ENCODE assay signal across 11 mouse cellular contexts in genomic region chr15:5187116-5187515, GRCm38 (mm10).
"Had no signal": no experiment of that assay in that cellular context is flagged by ENCODE, and none has a peak within 500 bp of the region (broad histone marks: within the 10 kb centered on the region; RNA-seq: fewer than 3 reads in every experiment).

No protein-coding gene starts in this region.

- ATAC-seq: liver, embryonic 12.5 days; midbrain, embryonic 13.5 days had no signal

- DNase-seq: kidney, adult 8-10 months; kidney, postnatal 25 days; layer of hippocampus, adult 9-11 months; lung, embryonic 14.5 days; lung, postnatal 10 days; right cerebral cortex, postnatal 14 days; thymus, postnatal 36 days had no signal

- H3K27me3 ChIP-seq: limb, embryonic 15.5 days; liver, embryonic 12.5 days; midbrain, embryonic 13.5 days; neural tube, embryonic 12.5 days had no signal

- H3K9me3 ChIP-seq: limb, embryonic 15.5 days; liver, embryonic 12.5 days; midbrain, embryonic 13.5 days; neural tube, embryonic 12.5 days had no signal

- H3K27ac ChIP-seq: limb, embryonic 15.5 days; liver, embryonic 12.5 days; midbrain, embryonic 13.5 days; neural tube, embryonic 12.5 days had no signal
